Mouse (Mus musculus): Measurements from ENCODE around the gene Hacd2. TPM values are rescaled to one million over a fixed set of nuclear protein-coding genes. Genes with fewer than 3 reads are reported as not detected.
A peak's percentile ranks its signal among the peaks of the same experiment; 100 is the strongest.

The Hacd2 gene
- total RNA-seq (2014; fragmentation: Nextera tagmentation) (28.6 and 28.8 TPM in 2 replicates), total RNA-seq (2017) (8.7 and 9.6 TPM in 2 replicates)

- ATAC-seq (replicated peaks; ENCODE audit: poor library complexity, severe bottlenecking): peak; percentile 98
Observed at GRCm38 (mm10) chr16:35022242-35023137, at the start of gene Hacd2. Gene Hacd2, plus strand, starts transcription at chr16:35022428.

- no peak for ATAC-seq (replicated peaks; ENCODE audit: poor library complexity, severe bottlenecking)
Observed at GRCm38 (mm10) chr16:34972471-34972870, 49.8 kb upstream of the Hacd2 start.

DNA sequence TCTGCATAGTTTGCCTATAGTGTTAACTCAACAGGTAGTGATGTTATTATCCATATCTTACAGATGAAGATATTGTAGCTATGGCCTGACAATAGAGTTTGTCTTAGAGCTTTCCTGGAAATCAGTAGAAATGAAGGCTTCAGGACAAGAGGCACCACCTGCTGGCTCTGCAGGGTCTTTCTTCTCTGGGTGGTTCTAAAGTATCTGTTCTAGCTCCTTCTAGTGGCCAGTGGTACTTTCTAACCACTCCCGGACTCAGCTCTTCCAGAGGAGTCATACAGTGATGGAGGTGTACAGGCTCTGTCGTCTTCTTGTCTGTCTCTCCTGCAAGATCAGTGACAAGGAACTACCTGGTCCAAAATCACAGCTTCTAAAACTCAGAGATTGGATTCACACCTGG, 46.7 kb upstream of the Hacd2 start:
- no peak for ATAC-seq (replicated peaks; ENCODE audit: poor library complexity, severe bottlenecking)

DNA sequence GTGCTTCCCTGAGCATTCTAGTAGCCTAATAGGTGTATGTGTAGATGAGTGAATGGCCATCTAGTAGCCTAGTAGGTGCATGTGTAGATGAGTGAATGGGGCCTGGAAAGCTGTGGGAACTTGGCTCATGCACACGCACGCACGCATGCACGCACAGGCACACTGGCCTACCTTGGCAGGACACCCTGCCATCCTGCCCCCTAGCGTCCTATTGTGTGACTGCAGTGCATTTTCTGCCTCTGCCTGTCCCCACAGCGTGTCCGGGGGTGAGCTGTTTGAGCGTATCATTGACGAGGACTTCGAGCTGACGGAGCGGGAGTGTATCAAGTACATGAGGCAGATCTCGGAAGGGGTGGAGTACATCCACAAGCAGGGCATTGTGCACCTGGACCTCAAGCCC, 45.6 kb upstream of the Hacd2 start:
- ATAC-seq (replicated peaks; ENCODE audit: poor library complexity, severe bottlenecking): no peak; the same call in 1 of the 2 replicates

DNA sequence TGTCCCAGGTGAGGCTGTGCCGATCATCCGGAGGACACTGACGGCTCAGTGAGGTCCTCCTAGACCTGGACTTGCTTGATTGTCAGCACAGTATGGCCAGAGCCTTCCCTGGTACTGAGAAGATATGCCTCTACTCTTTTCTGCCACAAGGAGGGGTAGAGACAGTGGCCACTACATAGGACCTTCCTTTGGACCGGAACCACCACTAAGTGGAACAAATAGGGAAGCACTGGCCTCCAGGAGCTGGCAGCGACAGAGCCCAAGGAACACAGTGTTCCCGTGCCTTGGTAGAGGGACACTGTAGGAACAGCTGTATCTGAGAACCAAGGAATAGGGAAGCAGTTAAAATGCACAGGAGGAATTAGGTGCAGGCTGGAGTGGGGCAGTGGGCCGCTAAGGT, 44.2 kb upstream of the Hacd2 start:
- no peak for ATAC-seq (replicated peaks; ENCODE audit: poor library complexity, severe bottlenecking)

GRCm38 (mm10) chr16:34981009-34981408, 41.2 kb upstream of the Hacd2 start:
- no peak for ATAC-seq (replicated peaks; ENCODE audit: poor library complexity, severe bottlenecking)

DNA sequence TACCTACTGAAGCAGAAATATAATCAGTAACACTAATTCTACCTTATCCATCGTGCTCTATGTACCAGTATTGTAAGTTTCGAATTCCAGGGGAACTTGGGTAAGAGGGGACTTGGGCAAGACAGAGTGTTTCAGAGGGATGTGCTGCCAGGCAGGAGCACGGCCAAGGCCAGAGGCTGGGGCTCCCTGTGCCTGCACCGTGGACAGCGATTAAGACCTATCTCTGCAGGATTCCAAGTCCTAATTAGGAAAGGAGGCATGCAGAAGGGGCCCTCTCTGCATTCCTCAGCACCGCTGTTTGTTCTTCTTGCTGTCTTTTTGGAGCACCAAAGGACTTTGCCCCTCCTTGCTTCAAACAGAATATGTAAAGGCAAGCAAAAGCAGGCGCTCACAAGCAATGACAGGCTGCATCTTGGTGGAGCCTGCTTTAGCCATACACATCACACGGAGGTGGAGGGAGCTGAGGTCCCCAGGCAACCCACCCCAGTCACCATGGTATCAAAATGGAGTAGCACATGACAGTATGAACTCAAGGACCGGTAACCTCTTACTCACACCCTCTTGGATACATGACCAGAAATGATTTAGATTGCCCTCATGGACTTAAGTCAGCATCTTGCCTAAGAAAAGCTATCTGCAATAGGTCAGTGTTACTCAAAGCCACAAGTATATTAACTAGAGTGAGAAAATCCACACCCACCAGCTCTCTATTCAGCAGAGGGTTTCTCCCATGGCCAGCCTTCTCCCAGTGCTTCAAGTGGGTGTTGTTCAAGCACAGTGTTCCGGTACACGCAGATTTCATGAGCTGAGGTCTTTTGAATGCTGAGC, 37.8 kb upstream of the Hacd2 start:
- no peak for ATAC-seq (replicated peaks; ENCODE audit: poor library complexity, severe bottlenecking)

DNA sequence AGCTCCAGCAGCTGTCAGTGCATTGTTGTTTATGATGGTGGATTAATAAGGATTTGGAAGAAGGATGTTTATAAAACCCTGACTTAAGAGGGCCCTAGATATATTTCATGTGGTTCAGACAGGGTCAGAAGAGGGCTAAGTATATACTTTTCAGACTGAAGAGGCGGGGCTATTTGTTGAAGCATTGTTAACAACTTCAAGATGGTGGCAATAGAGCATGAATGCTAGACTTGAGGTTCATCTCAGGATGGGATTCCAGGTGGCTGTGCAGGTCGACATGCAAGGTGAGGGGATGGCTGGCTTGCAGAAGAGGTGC, 37.2 kb upstream of the Hacd2 start:
- ATAC-seq (replicated peaks; ENCODE audit: poor library complexity, severe bottlenecking): no peak

DNA sequence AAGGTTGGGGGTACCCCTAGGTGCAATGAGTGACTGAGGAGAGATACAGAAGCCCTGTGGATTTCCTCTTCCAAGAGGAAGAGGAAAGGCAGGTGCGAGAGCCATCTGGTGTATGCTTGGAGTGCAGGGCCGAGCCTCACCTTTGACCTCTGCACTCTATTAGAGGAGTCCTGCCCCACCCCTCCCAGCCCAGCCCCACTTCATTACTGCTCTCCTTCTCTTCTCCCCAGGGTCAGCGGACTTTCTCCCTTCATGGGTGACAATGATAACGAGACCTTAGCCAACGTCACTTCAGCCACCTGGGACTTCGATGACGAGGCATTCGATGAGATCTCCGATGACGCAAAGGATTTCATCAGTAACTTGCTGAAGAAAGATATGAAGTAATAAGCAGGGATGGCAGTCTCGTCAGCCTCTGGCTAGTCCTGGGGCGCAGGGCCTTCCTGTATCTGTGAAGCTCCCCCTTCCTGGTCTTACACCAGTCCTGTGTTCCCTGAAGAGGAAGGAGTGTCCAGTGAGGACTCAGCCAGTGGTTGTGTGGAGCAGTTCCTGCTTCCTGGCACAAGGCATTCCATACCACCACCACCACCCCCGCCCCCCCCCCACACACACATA, 35.9 kb upstream of the Hacd2 start:
- ATAC-seq (replicated peaks; ENCODE audit: poor library complexity, severe bottlenecking): peak; percentile 50

DNA sequence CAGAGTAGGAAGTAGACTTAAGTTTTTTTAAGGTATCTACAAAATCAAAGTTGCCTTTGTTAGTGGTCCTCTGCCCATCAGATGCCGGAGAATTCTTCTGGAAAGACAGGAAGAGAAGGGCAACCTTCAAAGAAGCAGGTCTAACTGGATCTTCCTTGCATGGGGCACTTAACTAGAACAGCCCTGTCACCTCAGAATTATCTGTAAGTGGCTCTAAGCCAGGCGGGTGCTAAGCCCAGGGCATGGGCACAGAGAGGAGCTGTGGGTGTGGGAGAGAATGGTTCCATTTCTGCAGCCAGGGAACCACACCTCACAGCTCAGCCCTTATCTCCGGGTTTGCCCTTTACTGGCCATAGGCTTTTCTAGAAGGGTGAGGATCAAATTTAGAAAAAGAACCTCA, 30.9 kb upstream of the Hacd2 start:
- no peak for ATAC-seq (replicated peaks; ENCODE audit: poor library complexity, severe bottlenecking)

DNA sequence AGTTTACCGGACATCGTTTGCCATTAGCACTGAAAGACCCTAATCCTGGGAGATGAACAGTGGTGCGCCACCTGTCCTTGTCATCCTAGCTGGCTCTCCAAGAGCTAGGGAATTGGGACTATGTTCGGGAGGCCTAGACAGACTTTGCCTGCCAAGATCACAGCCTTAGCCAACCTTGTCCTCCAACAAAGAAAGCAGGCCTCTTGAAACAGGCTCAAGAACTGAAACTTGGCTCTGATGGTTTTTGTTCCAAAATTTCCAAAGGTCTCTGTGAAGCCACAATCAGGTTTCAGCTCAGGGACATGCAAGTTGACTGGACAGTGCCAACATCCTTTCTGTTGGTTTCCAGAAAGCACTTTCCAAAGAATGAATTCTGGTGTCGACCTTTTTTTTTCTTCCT, 29.4 kb upstream of the Hacd2 start:
- no peak for ATAC-seq (replicated peaks; ENCODE audit: poor library complexity, severe bottlenecking)

DNA sequence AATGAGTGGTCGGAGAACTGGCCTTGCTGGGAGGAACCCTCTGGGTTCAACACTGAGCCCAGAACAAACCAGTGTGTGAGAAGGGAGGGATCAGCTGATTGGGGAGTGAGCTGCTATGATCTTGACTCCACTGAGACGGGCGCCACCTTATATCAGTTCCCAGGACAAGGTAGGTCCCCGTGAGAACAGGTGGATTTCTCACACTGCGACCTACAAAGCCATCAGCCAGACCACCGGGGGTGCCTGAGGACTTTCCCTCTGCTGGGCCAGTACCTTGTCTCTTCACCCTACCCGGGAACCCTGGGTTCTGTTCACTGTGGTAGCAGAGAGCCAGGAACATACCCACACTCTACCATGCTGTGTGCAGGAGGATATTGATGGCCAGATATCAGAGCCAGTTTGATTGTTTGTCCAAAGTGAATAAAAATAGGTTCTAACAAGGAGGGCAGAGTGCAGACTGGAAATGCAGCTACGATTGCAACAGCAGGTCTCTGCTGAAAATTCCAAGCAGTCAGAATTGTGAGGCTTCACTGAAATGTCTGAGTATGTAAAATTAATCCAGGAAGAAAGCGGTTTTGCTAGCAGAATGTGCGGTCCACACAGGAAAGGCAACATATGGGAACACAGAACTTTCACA, 28.4 kb upstream of the Hacd2 start:
- ATAC-seq (replicated peaks; ENCODE audit: poor library complexity, severe bottlenecking): no peak

- no peak for ATAC-seq (replicated peaks; ENCODE audit: poor library complexity, severe bottlenecking)
Observed at GRCm38 (mm10) chr16:34994641-34995141, 27.5 kb upstream of the Hacd2 start.

GRCm38 (mm10) chr16:34996133-34996532, 26.1 kb upstream of the Hacd2 start:
- ATAC-seq (replicated peaks; ENCODE audit: poor library complexity, severe bottlenecking): peak; percentile 87

DNA sequence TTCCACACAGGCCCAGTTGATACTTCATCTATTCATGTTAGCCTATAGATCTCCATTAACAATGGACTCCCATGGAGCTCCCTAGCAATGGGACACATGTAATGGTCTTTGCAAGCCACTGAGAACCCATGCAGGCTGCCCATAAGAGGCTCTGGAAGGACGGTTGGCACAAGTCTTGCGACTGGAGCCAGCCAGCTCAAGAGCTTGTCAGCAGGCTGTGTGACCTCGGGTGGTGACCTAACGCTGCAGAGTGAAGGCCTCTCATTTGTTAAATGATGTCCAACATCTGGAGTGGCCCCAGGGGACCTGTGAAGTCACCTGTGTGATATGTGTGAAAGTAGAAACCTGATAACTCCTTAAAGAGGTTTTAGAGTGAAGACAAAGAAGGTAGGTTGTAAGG, 25.2 kb upstream of the Hacd2 start:
- no peak for ATAC-seq (replicated peaks; ENCODE audit: poor library complexity, severe bottlenecking)

DNA sequence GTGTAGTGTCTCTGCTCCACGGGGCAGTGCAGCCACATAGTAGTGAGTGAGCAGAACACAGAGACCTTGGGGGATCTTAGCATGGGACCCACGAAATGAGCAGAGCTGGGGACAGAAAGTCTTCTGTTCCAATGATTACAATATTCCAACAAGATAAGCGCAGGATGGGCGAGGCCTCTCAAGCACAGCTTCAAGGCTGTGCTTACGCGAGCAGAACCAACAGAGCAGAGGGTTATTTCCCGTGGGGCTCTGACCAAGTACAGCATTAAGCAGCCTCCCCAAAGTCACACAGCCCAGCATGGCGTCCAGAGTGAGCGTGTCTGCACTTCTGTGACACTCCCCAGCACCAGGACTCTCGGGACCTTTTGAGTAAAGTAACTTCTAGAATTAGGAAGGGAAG, 24.7 kb upstream of the Hacd2 start:
- no peak for ATAC-seq (replicated peaks; ENCODE audit: poor library complexity, severe bottlenecking)

- ATAC-seq (replicated peaks; ENCODE audit: poor library complexity, severe bottlenecking): no peak
Observed at GRCm38 (mm10) chr16:34999016-34999415, 23.2 kb upstream of the Hacd2 start.

DNA sequence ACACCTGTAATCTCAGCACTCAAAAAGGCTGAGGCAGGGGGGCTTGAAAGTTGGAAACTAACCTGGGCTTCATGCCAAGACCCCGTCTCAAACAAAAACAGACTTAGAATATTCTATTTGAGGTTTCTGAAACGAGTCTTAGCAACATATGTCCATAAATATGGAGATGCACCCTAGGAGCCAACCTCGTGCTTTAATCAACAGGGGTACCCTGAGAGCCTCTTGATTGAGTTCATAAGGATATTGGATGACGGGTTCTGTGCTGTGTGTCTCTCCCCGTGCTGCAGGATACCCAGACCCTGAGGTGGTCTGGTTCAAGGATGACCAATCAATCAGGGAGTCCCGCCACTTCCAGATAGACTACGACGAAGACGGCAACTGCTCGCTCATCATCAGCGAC, 22.2 kb upstream of the Hacd2 start:
- no peak for ATAC-seq (replicated peaks; ENCODE audit: poor library complexity, severe bottlenecking)

DNA sequence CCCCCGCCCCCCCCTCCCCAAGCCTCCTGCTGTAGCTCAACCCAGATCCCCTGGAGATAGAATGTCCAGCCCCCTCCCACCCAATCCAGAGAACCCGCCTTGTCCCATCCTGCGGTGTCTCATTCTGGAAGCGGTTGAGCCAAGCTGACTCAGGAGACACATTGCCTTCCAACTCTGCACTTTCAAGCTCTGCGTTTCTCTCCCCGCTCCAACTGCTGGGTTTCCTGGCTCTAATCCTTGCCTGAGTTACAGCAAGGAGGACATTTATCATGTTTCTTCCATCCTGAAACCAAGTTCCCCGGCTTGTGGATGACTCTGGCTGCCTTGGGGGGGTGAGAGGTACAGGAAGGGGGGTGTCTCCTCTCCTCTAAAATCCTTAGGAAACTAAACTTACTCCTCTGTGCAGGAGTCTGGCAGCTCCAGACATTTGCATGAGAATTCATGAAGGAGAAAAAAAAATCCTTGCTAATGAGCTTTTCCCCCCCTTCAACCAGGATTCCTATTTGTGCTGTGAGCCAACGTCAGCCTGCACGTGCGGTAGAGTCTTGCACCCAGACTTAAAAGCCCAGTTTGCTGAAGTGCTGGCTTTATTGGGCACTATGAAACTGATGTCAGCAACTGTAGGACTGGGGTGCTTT, 21.2 kb upstream of the Hacd2 start:
- ATAC-seq (replicated peaks; ENCODE audit: poor library complexity, severe bottlenecking): no peak

DNA sequence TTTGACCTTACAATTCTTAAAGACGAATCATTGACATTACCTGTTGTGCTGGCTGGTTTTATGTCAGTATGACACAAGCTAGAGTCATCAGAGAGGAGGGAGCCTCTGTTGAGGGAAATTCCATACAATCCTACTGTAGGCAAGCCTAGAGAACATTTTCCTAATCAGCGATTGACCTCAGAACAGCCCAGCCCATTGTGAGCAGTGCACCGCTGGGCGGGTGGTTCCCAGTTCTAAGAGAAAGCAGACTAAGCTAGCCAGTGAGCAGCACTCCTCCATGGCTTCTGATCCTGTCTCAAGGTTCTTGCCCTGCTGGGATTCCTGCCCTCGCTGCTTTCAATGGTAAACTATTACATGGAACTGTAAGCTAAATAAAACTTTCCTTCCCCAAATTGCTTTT, 17.9 kb upstream of the Hacd2 start:
- no peak for ATAC-seq (replicated peaks; ENCODE audit: poor library complexity, severe bottlenecking)
